In genomic region chr6:52165441-52166370, GRCm38 (mm10) we compare ENCODE assay signal across 9 mouse cellular contexts. TPM values are rescaled to one million over a fixed set of nuclear protein-coding genes. Genes with fewer than 3 reads are reported as not detected.
DNase-seq lines count a peak whose midpoint lies in the region; ATAC-seq and TF ChIP-seq lines count a peak whose summit lies in the region.
"Had no signal": no experiment of that assay in that cellular context is flagged by ENCODE, and none has a peak within 500 bp of the region (broad histone marks: within the 10 kb centered on the region; RNA-seq: fewer than 3 reads in every experiment).

No protein-coding gene starts in this region.

- H3K36me3 ChIP-seq in hindbrain, embryonic 16.5 days (ENCODE audit: control insufficient read depth, insufficient read depth, low read length): no peaks in the 10 kb centered on the region
- H3K36me3 ChIP-seq in liver, embryonic 13.5 days: no peaks in the 10 kb centered on the region

- H3K4me2 ChIP-seq in hindbrain, embryonic 16.5 days (ENCODE audit: low read length): peak overlapping the region; percentile 80
- H3K4me2 ChIP-seq in liver, embryonic 13.5 days: peak overlapping the region; percentile 34

- peaks cover 4% of the 10 kb centered on the region; the same call in 1 of the 2 replicates for H3K27me3 ChIP-seq in hindbrain, embryonic 16.5 days (replicated peaks; ENCODE audit: control insufficient read depth, insufficient read depth, low read length)
- peaks cover 98% of the 10 kb centered on the region for H3K27me3 ChIP-seq in liver, embryonic 13.5 days
- peaks cover 16% of the 10 kb centered on the region; the same call in 1 of the 2 replicates for H3K27me3 ChIP-seq in cerebellum, adult 2 months (ENCODE audit: control insufficient read depth, insufficient read depth, low read length)

- peak overlapping the region; percentile 57 for H3K4me3 ChIP-seq in hindbrain, embryonic 16.5 days (ENCODE audit: low read length)
- H3K4me3 ChIP-seq in liver, embryonic 13.5 days (replicated peaks): peak overlapping the region; percentile 22; the same call in 1 of the 2 replicates
- H3K4me3 ChIP-seq in cerebellum, adult 2 months (replicated peaks; ENCODE audit: insufficient read depth, low read depth, low read length): no peak overlapping the region

- DNase-seq in ZHBTc4 (ENCODE audit: low read depth, low spot score): peak; percentile 49
- peak; percentile 56 for DNase-seq in adrenal gland, postnatal 25 days
- DNase-seq in liver, embryonic 13.5 days: no peak
- DNase-seq in retina, postnatal 1 day: no peak
- DNase-seq in gastrocnemius, postnatal 10 days: no peak
- DNase-seq in cerebellum, adult 2 months: no peak

- no peak for ATAC-seq in hindbrain, embryonic 16.5 days
- ATAC-seq in liver, embryonic 13.5 days (ENCODE audit: low read depth): no peak
- ATAC-seq in CD4-positive, CD25-positive, alpha-beta regulatory T cell, adult 4 months: no peak

- peaks cover 3% of the 10 kb centered on the region; the same call in 1 of the 2 replicates for H3K4me1 ChIP-seq in hindbrain, embryonic 16.5 days (ENCODE audit: control insufficient read depth, insufficient read depth, low read depth, low read length)
- 0 out of 2 replicates have a peak, but pooled peaks cover 3% of the 10 kb centered on the region for H3K4me1 ChIP-seq in liver, embryonic 13.5 days (replicated peaks)
- H3K4me1 ChIP-seq in cerebellum, adult 2 months (ENCODE audit: control insufficient read depth, insufficient read depth, low read length): no peaks in the 10 kb centered on the region

- no peaks in the 10 kb centered on the region for H3K9me3 ChIP-seq in hindbrain, embryonic 16.5 days (ENCODE audit: control insufficient read depth, low read length)
- no peaks in the 10 kb centered on the region for H3K9me3 ChIP-seq in liver, embryonic 13.5 days (replicated peaks)

- H3K27ac ChIP-seq in hindbrain, embryonic 16.5 days (ENCODE audit: low read depth, low read length): peak overlapping the region; percentile 97
- H3K27ac ChIP-seq in liver, embryonic 13.5 days: peak overlapping the region; percentile 43; the same call in 1 of the 2 replicates
- H3K27ac ChIP-seq in cerebellum, adult 2 months (ENCODE audit: insufficient read depth, low read length): no peak overlapping the region

- no peak for TF ChIP-seq CTCF in cerebellum, adult 2 months (IDR thresholded peaks at IDR 0.05; ENCODE audit: borderline replicate concordance, insufficient read depth, low read depth, low read length)

- peak overlapping the region; percentile 83 for H3K9ac ChIP-seq in hindbrain, embryonic 16.5 days (ENCODE audit: low read depth, low read length)
- H3K9ac ChIP-seq in liver, embryonic 13.5 days: peak overlapping the region; percentile 6; the same call in 1 of the 2 replicates

- WGBS in hindbrain, embryonic 16.5 days: 1% methylated on average over 28 of the region's 28 CpGs
- 4% methylated on average over 28 of the region's 28 CpGs for WGBS in liver, embryonic 13.5 days (ENCODE audit: insufficient replicate concordance)
- 2% methylated on average over 28 of the region's 28 CpGs for WGBS in cerebellum, adult 2 months

- TF ChIP-seq POLR2A in cerebellum, adult 2 months (IDR thresholded peaks at IDR 0.05; ENCODE audit: borderline replicate concordance, insufficient read depth, low read length): no peak

RNA-seq across cellular contexts. Expression of gene Hoxa2, which starts 1.1 kb away (rescaled TPM):
- total RNA-seq in adrenal gland, postnatal 25 days (2021): 2.5 and 2.8 TPM in 2 replicates
- 20.3 and 22.5 TPM in 2 replicates for polyA plus RNA-seq in hindbrain, embryonic 16.5 days (2015; fragmentation: Nextera tagmentation; extraction: Ambion mirVana)
- polyA plus RNA-seq in liver, embryonic 13.5 days (2015; fragmentation: Nextera tagmentation; extraction: Ambion mirVana): 0.63 and 0.82 TPM in 2 replicates
- not detected for polyA plus RNA-seq in CD4-positive, CD25-positive, alpha-beta regulatory T cell, adult 4 months (2017; shearing (Covaris generic))
- 1 to 10 TPM in 1 of 2 experiments, under 1 TPM in 1; 0.87 to 1.4 TPM for total RNA-seq in gastrocnemius, postnatal 10 days (2021)
- 1.8 and 2.8 TPM in 2 replicates for polyA plus RNA-seq in cerebellum, adult 2 months (2012; rRNA removed)

RNA-seq across cellular contexts. Expression of gene Hoxa1, which starts 7.6 kb away (rescaled TPM):
- total RNA-seq in adrenal gland, postnatal 25 days (2021): 0.76 TPM in 1 of 2 replicates, not detected in the other
- 1.8 and 2.0 TPM in 2 replicates for polyA plus RNA-seq in hindbrain, embryonic 16.5 days (2015; fragmentation: Nextera tagmentation; extraction: Ambion mirVana)
- 0.52 and 0.66 TPM in 2 replicates for polyA plus RNA-seq in liver, embryonic 13.5 days (2015; fragmentation: Nextera tagmentation; extraction: Ambion mirVana)
- not detected for polyA plus RNA-seq in CD4-positive, CD25-positive, alpha-beta regulatory T cell, adult 4 months (2017; shearing (Covaris generic))
- under 1 TPM in 1 of 2 experiments, not detected in 1; 0.18 TPM for total RNA-seq in gastrocnemius, postnatal 10 days (2021)
- polyA plus RNA-seq in cerebellum, adult 2 months (2012; rRNA removed): 0.65 and 0.80 TPM in 2 replicates

RNA-seq across cellular contexts. Expression of gene 5730596B20Rik, which starts 11.6 kb away (rescaled TPM):
- total RNA-seq in adrenal gland, postnatal 25 days (2021): 0.29 and 0.55 TPM in 2 replicates
- polyA plus RNA-seq in hindbrain, embryonic 16.5 days (2015; fragmentation: Nextera tagmentation; extraction: Ambion mirVana): 3.4 and 3.6 TPM in 2 replicates
- 0.02 and 0.06 TPM in 2 replicates for polyA plus RNA-seq in liver, embryonic 13.5 days (2015; fragmentation: Nextera tagmentation; extraction: Ambion mirVana)
- not detected for polyA plus RNA-seq in CD4-positive, CD25-positive, alpha-beta regulatory T cell, adult 4 months (2017; shearing (Covaris generic))
- under 1 TPM; 0.12 to 0.25 TPM for total RNA-seq in gastrocnemius, postnatal 10 days (2021)
- polyA plus RNA-seq in cerebellum, adult 2 months (2012; rRNA removed): 0.16 and 0.18 TPM in 2 replicates
- polyA plus RNA-seq: spleen, adult 2 months had no signal

RNA-seq across cellular contexts. Expression of gene Hoxa4, which starts 25.8 kb away (rescaled TPM):
- total RNA-seq in adrenal gland, postnatal 25 days (2021): 3.7 and 3.8 TPM in 2 replicates
- polyA plus RNA-seq in hindbrain, embryonic 16.5 days (2015; fragmentation: Nextera tagmentation; extraction: Ambion mirVana): 5.6 and 8.8 TPM in 2 replicates
- 0.17 and 0.30 TPM in 2 replicates for polyA plus RNA-seq in liver, embryonic 13.5 days (2015; fragmentation: Nextera tagmentation; extraction: Ambion mirVana)
- polyA plus RNA-seq in CD4-positive, CD25-positive, alpha-beta regulatory T cell, adult 4 months (2017; shearing (Covaris generic)): not detected
- total RNA-seq in gastrocnemius, postnatal 10 days (2021): 1 to 10 TPM; 7.5 to 8.5 TPM
- 4.1 and 5.1 TPM in 2 replicates for polyA plus RNA-seq in cerebellum, adult 2 months (2012; rRNA removed)

RNA-seq across cellular contexts. Expression of gene Hoxa5, which starts 38.7 kb away (rescaled TPM):
- total RNA-seq in adrenal gland, postnatal 25 days (2021): 12.8 and 15.0 TPM in 2 replicates
- polyA plus RNA-seq in hindbrain, embryonic 16.5 days (2015; fragmentation: Nextera tagmentation; extraction: Ambion mirVana): 85.9 and 106 TPM in 2 replicates
- 0.83 and 1.2 TPM in 2 replicates for polyA plus RNA-seq in liver, embryonic 13.5 days (2015; fragmentation: Nextera tagmentation; extraction: Ambion mirVana)
- polyA plus RNA-seq in CD4-positive, CD25-positive, alpha-beta regulatory T cell, adult 4 months (2017; shearing (Covaris generic)): not detected
- total RNA-seq in gastrocnemius, postnatal 10 days (2021): 1 to 10 TPM; 2.6 to 3.7 TPM
- polyA plus RNA-seq in cerebellum, adult 2 months (2012; rRNA removed): 4.6 and 6.0 TPM in 2 replicates

Comparison
In these comparisons a context has a peak if more than half of its experiments do, and no peak if none do; other contexts are left out.
1. DNase-seq: peak in ZHBTc4 (single experiment) and adrenal gland, postnatal 25 days (single experiment); none in liver, embryonic 13.5 days (single experiment), retina, postnatal 1 day (single experiment), gastrocnemius, postnatal 10 days (single experiment) and cerebellum, adult 2 months (0 of 2).